Mouse (Mus musculus) MN1 (cell line): ENCODE results near the gene Ciao2a.

ENCODE experiments used
- DNase-seq: peaks from one replicate; pipeline ENCODE4 v3.0.0-alpha.2; 2016; ENCODE audit warnings: low spot score

The Ciao2a gene

DNA sequence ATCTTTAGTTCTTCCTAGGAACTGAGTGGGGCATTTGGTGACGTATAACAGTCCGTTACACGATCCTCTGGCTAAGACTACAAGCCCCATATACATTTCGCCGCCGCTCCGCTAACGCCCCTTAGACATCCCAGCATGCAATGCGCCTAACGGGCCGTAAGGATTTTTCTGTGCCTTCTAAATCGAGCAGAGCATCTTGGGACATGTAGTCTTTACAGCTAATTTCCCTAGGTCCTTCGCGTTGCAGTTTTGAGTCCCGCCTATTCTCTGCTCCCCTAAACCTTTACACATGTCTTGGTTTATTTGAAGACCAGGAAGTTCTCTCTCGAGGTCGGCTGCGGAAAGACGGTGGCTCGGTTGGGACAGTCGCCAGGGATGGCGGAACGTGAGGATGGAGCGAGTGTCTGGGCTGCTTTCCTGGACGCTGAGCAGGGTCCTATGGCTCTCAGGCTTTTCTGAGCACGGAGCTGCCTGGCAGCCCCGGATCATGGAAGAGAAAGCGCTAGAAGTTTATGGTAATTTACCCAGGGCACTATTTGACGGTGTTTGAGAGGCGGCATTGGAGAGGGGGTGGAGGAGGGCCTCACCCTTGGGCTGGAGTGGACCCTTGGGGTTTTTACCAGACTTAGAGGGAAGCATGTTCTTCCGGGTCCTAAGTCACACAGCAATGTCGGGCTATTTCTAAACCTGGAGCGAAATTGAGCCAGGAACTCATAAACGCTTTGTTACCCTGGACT lies at the start of gene Ciao2a, which contains the start of gene Snx1:
Gene Ciao2a, plus strand, starts transcription at position 156 of the 737 bp plus-strand sequence.
Gene Snx1, minus strand, starts transcription at position 132 of the 737 bp plus-strand sequence.
- DNase-seq, result peak; percentile 96

DNA sequence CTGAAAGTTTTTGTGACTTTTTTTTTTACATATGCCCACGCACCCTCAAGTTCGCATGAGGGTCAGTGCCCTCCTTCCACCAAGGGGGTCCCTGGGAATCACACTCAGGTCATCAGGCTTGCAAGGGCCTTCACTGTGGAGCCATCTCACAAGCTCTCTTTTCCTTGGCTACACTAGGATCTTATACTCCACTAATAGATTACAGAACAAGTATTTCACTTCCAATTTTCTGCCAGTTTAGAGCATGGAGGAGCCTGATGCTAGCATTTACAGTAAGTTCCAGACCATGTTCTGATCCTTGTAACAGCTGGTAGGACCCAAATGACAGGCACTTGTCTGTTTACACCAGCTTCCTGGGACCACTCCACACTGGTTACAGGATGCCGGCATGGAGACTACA lies 48.3 kb upstream of the Ciao2a start:
- no peak for DNase-seq

- DNase-seq, result no peak
These were observed 47.9 kb upstream of the Ciao2a start for GRCm38 (mm10) chr9:66078493-66078892.

DNA sequence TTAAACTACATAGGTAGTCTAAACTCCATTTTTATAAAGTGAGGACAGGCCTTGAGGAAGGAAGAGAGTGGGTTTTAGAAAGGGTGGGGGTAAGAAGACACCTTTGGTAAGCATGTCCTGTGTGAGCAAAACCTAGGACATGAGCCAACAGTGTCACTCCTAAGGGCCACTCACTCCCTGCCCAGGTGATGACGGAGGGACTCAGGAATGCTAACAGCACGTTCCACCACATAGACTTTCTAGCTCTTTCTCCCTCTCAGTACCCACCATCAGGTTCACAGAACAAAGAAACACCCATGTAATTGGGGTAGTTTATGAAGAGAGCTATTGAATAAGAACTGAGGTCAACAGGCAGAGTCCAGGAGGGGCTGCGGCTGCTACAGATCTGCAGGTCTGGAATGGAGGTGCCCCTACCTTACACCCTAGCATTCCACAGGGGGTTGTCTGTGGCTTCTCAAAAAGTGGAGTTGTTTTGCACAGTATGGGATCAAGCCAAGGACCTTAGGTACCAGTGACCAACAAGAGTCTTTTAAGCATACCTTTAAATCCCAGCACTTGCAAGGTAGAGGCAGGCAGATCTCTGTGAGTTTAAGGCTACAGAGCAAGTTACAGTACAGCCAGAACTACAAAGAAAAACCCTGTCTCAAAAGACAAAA lies 45.5 kb upstream of the Ciao2a start:
- DNase-seq, result no peak

GRCm38 (mm10) chr9:66081999-66082398 lies 44.4 kb upstream of the Ciao2a start:
- DNase-seq, result no peak

DNA sequence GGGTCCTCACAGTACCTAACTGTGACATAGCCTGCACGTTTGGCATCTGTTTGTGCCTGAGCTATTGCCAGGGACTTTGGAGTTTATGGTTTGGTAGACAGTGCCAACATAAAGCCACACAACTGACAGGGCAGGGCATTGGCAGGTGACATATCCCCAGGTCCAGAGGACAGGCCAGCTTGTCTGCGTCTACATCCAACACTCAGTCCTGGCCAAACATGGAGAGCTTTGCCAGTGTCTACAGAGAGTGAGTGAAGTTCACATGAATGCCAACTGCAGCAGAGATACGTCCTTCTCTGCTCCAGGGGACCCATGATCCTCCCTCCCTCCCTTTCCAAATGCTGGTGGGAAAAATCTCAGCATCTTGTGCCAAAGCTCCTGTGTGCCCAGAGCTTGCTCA lies 42.2 kb upstream of the Ciao2a start:
- DNase-seq, result no peak

GRCm38 (mm10) chr9:66087062-66087461 lies 39.3 kb upstream of the Ciao2a start:
- DNase-seq, result no peak

GRCm38 (mm10) chr9:66088411-66088810 lies 38.0 kb upstream of the Ciao2a start:
- peak; percentile 37 for DNase-seq

DNA sequence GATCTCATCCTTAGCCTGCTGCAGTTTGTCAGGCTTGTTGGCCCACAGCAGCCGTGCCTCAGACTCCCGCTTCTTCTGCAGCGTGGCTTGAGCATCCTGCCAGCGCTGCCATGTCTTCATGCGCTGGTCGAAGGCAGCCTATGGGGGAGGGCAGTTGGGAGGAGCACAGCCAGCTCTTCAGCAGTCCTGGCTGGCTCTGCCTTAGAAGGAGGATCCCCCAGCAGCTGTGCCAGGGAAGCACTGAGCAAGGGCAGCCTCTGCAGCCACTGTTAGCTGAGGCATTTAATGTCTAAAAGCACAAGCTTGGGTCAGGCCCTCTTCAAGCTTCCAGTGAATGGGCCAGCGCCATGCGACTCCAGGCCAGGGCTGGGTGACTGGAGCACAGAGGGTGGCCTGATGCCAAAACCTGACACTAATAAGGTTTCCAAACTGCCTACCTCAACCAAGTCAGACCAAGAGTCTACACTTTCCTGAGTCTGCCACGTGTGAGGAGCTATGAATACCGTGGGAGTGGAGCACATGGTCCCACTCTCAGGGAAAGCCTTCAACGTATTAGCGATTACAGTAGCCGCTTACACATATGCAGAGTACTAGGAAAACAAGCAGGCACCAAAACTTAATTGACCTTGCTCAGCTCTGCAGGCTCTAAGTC lies 35.7 kb upstream of the Ciao2a start:
- DNase-seq, result peak; percentile 50

DNA sequence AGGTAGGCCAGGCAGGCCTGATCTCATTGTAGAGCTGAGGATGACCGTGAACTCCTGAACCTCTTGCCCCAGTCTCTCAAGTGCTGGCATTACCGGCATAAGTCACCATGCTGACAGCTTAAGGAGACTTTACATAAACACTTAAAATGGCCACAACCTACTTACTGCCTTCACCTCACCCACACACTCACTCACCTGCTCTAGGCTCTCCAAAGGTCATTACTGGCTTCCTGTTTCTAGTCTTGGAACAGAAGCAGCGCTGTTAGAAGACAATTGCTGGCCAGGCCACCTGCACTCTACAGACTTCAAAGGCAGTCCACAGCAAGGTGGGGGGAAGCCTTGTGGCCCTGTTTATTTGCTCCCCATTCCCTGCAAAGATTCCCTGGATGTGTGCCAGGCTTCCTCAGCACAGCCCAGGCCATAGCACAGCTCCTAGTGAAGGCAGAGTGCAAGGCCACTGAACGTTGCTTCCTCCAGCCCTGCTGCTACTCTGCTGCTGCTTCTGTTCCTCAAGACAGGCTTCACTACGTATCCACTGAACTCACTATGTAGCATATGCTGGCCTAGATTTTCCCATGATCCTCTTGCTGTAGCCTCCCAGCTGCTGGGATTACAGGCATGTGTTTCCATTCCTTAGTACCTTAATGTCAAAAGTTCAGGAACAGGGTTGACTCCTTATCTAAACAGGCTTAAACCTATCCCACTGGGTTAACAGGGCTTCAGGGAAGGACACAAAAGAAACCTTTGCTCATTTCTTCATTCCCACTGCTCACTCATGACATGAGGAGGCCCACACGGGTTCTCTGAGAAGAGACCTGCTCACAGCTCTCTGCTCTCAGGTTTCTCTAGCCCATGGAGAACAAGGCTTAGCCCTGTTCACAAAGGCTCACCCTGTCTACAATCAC lies 34.8 kb upstream of the Ciao2a start:
- DNase-seq, result peak; percentile 24

GRCm38 (mm10) chr9:66092664-66093063 lies 33.7 kb upstream of the Ciao2a start:
- no peak for DNase-seq

DNA sequence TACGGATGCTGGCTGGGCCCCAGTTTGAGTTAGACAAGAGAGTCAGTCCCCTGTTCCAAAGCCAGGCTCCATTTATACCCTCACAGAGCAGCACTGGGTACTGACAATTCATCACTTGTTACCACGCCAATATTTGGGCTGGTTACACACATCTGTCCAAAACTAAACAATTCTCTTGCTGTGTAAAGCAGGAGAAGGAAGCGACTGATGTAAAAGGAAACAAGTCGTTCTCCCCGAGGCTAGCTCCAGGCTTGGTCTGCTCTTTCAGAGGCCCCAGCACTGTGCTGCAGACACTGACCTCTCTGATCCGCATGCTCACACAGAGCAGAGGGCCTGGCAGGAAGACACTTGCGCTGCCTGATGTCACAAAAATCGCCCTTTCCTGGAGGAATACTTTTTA lies 24.8 kb upstream of the Ciao2a start:
- DNase-seq, result no peak

DNA sequence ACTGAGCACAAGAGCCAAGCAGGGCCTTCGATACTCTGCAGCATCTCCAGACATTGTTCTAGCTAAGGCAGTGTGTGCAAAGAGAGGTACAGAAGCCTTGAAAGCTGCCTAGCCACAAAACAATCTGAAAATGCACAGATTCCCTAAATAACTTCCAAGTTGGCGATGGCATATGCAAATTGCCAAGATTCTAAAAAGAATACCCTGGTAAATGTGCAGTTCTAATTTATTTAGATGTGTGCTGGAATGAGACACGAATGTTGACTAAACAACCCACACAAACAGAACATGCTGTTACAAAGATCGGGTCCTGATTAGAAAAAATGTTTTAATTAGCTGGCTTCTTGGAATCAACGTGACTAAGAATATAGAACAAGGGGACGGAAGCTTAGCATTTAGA lies 23.7 kb upstream of the Ciao2a start:
- no peak for DNase-seq

- no peak for DNase-seq
These were observed 21.8 kb upstream of the Ciao2a start for GRCm38 (mm10) chr9:66104601-66105000.

- no peak for DNase-seq
These were observed 21.2 kb upstream of the Ciao2a start for GRCm38 (mm10) chr9:66105168-66105567.

- DNase-seq, result no peak
These were observed 16.8 kb upstream of the Ciao2a start for GRCm38 (mm10) chr9:66109574-66109973.

DNA sequence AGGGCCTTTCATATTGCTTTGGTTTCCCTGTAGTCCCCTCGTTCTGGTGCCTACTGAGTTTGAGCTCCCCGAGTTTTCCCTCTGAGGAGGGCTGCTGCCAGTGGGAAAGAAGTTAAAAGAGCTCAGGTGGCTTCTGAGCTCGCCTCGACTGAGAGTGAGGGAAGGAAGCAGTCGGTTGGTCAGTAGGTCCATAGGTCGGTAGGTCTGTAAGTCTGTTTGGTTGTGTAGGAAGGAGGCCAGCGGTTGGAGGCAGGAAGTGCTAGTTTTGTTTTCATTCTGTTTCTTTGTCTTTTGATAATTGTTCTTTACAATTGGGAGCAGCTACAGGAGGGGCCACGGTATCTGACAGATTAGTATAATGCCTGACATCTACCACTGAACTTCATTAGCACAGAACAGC lies 16.3 kb upstream of the Ciao2a start:
- DNase-seq, result no peak

DNA sequence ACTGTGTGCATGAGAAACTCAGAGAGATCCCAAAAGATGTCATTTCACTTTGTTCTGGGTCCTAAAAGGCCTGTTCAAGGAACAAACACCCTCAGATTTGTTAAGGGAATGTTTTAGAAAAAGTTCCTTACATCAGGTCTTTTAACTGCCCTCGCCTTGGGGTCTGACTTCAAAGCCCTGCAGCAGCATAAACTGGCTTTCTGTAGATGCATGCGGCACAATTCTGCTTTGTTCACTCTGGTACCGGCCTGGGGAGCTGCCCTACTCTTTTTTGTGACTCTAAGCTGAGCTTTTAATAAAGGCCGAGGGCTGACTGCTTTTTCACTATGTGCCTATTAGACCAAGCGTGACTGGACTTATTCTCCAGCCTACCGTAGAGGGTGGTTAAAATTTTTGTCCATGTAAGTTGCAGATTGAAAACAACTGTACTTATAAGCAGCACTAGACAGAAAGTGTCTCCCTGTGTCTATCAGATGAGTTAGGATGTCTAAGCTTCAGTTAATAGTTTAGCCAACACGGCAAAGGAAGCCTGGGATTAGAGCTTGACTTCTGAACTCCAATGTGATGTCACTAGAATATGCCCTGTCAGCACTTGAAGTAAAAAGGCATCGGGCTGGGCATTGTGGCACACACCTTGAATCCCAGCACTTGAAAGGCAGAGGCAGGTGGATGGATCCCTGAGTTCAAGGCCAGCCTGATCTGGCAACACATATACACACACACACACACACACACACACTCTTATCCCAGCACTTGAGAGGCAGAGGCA lies 15.6 kb upstream of the Ciao2a start:
- DNase-seq, result no peak

GRCm38 (mm10) chr9:66114341-66114740 lies 12.1 kb upstream of the Ciao2a start:
- no peak for DNase-seq

DNA sequence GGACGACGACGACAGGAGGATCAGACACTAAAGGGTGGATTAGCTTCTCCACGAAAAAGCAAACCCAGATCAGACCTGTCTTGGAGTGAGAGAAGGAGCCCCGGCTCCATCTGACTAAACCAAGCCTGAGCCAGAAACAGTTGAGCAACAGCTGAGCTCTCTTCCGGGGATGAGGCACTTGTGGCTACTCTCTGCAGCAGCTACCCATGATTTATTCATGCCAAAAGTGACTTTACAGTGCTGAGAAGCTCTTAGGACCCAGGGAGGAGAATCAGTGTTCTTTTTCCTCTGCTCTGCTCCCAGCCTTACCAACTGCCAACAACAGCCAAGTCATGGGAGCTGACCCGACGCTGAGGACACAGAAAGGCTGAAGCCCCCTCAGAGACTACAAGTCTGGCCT lies 9.5 kb upstream of the Ciao2a start:
- no peak for DNase-seq

DNA sequence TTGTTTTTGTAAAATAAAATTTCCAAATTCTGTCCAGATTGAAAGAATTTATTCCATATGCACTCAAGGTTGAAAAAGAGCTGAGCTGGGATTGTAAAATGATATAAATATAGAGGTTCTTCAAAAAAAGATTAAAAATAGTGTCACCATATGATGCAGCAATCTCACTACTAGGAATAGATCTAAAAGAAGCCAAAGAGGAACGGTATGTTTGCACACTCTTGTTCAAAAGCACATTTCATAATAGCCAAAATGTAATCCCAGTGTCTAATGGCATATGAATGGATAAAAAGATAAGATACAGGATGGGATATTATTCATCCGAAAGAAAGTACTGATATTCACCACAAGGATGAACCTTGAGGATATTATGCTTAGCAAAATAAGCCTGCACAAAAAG lies 6.9 kb upstream of the Ciao2a start:
- no peak for DNase-seq
